Mouse (Mus musculus) CD4-positive, CD25-positive, alpha-beta regulatory T cell, adult 2 months (primary cell): Measurements from ENCODE around the gene Adra1b.

Experiments used
- DNase-seq: peaks from one replicate; pipeline ENCODE4 v3.0.0-alpha.2; 2012; ENCODE audit warnings: low read depth, low spot score

Gene Adra1b

DNA sequence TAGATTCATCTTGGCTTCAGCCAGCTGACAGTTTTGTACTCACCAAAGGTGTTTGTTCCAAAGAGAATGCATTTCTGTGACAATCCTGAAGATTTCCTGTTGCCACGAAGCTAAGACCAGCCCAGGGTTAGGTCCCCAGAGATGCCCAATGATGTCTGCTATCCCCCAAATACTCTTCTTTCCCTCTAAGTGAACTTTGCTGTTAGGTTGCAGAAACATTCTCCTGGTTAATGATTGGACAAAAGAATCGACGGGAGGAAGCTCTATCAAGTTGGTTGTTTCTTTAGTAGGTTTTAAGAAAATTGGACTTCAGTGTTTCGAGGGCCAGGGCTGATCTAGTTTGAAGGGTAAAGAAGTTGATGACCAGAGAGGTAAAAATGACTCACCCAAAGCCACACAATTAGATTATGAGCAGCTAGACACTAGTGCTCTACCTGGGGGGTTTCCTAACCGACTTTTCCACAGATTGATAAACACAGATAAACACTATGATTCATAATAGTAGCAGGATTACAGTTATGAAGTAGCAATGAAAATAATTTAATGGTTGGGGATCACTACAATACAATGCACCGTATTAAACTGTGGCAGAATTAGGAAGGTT is at the start of gene Adra1b:
Gene Adra1b, minus strand, starts transcription at position 160 of the 604 bp plus-strand sequence.
- DNase-seq: no peak

DNA sequence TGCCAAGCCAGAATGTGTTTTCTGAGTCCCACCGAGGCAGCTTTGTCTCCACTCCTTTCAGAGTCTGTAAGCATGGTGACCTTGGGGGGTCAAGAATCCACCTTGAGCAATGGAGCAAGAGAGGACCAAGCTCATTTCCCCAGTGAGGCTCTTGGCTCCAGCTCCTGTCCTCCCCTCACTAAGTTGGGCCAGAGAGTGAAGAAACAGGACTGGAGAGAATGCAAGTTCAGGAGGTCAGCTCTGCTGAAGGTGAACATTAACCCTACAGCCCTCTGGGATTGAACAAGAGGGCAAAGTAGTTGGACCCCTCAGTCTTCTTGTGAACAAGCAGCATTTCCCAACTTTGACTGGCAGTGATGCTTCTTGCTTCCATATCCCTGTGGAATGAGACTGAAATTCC is 49.3 kb upstream of the Adra1b start:
- DNase-seq: no peak

DNA sequence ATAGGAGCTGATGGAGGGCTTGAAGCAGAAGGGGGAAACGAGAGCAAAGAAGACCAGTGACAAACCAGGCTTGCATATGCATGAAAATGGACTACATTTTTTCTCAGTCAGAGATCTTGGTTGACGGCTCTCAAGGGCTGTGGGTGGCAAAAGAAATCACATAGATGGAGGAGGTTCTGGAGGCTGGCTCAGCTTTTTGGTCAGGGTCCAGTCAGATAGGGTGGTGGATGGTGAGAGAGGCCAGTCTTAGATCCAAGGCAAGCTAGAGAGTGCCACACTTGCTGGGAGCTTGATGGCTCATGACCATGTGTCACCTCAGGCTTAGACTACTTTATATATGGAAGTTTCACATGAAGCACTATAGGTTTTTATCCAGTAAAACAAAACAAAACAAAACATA is 42.8 kb upstream of the Adra1b start:
- DNase-seq: no peak

GRCm38 (mm10) chr11:43943167-43943566 is 42.2 kb upstream of the Adra1b start:
- no peak for DNase-seq

GRCm38 (mm10) chr11:43940501-43941202 is 39.6 kb upstream of the Adra1b start:
- DNase-seq: no peak

- no peak for DNase-seq
These were observed 35.0 kb upstream of the Adra1b start for GRCm38 (mm10) chr11:43936023-43936422.

GRCm38 (mm10) chr11:43933480-43933879 is 32.5 kb upstream of the Adra1b start:
- no peak for DNase-seq

DNA sequence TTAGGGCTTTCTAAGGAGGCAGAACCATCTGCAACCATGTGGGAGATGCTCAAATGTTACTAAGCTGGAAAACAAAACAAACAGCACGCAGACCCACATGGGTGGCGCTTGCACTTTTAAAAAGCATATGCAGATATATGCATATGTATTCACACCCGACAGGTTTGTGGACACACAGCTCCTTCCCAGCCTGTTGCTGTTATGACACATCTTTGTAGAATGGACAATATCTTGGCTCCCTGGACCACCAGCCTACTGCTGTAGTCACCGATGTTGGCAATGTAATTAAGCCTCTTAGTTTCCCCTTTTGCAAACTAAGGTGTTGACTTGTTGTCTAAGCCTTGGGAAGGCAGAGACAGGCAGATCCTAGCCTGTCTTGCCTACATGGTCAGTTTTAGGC is 32.0 kb upstream of the Adra1b start:
- DNase-seq: no peak

- no peak for DNase-seq
These were observed 29.2 kb upstream of the Adra1b start for GRCm38 (mm10) chr11:43930191-43930590.

GRCm38 (mm10) chr11:43929706-43930105 is 28.7 kb upstream of the Adra1b start:
- no peak for DNase-seq

- no peak for DNase-seq
These were observed 28.2 kb upstream of the Adra1b start for GRCm38 (mm10) chr11:43929178-43929577.

DNA sequence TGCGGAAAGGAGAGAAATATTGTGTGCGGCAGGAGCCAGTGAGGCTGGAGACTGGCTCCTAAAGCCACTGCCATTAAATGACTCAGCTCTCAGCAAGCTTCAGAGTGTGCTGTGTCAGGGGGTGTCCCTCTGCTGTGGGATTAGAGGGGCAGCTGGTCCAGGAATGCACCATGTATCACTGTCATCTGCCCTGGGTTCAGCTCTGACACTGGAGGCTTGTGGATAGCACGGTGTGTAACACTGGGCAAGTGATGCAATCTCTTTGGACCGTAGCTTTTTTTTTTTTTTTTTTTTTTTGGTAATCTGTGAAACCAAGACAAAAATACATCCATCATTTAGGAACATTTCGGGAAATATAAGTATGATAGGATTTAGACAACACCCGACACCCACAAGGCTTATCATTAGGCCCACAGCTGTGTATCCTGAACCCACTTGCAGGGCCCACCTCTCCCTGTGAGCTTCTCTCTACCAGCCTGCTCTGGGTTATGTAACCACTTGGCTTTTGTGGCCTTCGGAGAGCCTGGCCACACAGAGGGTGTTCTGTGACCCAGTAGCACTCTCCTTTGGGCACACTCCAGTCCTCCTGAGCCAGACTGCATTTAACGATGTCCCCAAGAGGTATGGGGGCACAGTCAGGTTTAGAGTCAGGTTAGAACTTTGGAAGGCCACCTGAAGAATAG is 26.3 kb upstream of the Adra1b start:
- no peak for DNase-seq

GRCm38 (mm10) chr11:43926163-43926562 is 25.2 kb upstream of the Adra1b start:
- DNase-seq: no peak

DNA sequence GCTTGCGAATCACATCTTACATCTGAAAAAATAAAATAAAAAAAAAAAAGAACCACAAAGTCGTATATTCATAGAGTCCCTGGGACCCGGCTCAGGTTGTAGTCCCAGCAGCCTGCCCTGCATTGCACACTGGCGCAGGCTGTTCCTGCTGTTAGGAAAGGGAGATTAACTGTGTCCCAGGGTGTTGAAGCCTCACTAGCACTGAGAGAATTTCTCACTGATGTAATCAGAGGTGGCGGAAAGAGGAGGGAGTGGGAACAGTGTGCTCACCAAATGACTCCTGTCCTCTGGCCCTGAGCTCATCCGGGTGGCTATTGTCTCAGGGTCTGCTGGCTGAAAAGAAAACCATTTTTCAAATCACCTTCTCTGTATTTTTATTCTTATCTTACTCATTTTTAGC is 24.6 kb upstream of the Adra1b start:
- no peak for DNase-seq

GRCm38 (mm10) chr11:43921701-43922100 is 20.7 kb upstream of the Adra1b start:
- DNase-seq: no peak

GRCm38 (mm10) chr11:43919492-43920055 is 18.6 kb upstream of the Adra1b start:
- DNase-seq: no peak

DNA sequence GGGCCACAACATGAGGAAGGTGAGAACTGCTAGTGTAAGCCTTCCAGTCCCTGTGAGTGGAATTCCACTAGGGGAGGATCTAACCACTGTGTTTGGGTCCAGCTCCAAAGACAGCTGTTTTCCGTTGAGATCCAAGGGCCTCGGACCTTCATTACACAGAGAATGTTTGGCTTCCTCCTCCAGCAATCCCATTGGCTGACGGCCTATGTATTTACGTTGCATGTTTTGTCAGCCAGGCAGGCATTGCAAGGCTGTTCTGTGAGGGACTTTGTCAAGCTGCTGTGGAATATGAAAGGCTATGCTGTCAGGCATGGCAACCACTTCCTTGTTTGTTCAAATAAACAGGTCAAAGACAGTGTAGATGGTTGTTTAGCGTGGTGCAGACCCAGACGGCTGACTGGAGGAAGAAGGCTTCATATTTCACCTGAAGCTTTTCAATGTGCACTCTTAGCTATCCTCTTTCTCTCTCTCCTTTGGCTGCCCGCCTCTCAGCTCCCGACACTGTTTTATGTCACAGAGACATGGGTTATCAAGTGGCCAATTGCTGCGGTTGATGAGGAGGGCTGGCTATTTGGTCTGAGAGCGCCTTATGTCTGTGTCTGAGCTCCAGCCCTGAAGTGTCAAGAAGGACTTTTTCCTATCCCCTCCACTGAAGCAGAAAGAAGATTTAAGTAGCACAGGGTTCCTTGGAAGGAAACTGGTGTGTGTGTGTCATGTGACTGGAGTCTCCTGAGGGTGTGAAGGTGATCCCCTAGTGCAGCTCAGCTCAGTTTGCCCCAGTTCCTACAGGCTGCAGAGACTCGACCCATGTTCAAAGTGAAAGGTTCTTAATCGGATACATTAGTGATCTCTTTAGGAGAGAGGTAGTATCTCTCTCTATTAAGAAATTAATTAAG is 13.8 kb upstream of the Adra1b start:
- no peak for DNase-seq

GRCm38 (mm10) chr11:43912136-43912888 is 11.3 kb upstream of the Adra1b start:
- DNase-seq: no peak

- DNase-seq: no peak
These were observed 10.6 kb upstream of the Adra1b start for GRCm38 (mm10) chr11:43911646-43912045.

DNA sequence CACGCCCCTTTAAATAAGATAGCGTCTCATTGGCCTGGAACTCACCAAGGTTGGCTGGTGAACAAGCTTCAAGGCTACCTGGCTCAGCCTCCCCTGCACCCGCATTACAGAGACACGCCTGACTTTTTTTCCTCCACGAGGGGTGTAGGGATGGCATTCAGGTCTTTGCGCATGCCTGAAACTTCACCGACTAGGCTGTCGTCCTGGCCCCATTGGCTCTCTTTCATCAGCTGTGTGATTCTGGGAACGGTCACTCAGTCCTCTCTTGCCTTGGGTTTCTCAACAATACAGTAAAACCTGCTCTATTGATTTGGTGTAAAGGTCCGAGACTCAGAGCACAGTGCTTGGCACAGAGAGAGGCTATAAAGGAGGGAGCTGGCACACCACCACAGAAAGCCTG is 2.3 kb upstream of the Adra1b start:
- DNase-seq: no peak

DNA sequence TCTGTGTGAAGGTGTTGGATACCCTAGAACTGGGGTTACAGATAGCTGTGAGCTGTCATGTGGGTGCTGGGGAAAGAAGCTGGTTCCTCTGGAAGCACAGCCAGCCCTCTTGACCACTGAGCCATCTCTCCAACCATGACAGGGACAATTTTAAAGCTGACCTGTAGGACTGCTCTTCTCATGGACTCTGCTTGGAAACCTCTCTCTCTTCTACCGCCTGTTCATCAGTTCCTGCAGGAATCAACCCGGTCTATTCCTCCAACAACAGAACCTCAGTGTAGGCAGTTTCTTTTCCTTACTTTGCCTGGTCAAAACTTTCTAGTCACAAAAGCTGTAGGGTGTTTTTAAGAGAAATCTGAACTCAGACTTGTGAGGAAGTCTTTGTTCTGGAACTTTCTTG is 1.3 kb downstream of the Adra1b start:
- DNase-seq: no peak
